Mouse (Mus musculus): ENCODE data around the gene Kndc1. TPM values are rescaled to one million over a fixed set of nuclear protein-coding genes. Genes with fewer than 3 reads are reported as not detected.

Kndc1 gene
- polyA plus RNA-seq, 1 experiment from 2014 or later: 25.6 TPM

- H3K9me3 ChIP-seq (ENCODE audit: control insufficient read depth, low read length): no peaks in the 10 kb centered on the region
- peaks cover 4% of the 10 kb centered on the region; the same call in 1 of the 2 replicates for H3K4me1 ChIP-seq (replicated peaks; ENCODE audit: control insufficient read depth, insufficient read depth, low read length)
- H3K36me3 ChIP-seq (replicated peaks; ENCODE audit: control insufficient read depth, insufficient read depth): no peaks in the 10 kb centered on the region
- H3K27me3 ChIP-seq (ENCODE audit: control insufficient read depth, insufficient read depth, low read length): peaks cover 21% of the 10 kb centered on the region; the same call in 1 of the 2 replicates
- no peak overlapping the region for H3K9ac ChIP-seq
- H3K4me3 ChIP-seq (replicated peaks; ENCODE audit: low read length): no peak overlapping the region
- DNase-seq (ENCODE audit: low spot score) (no peak), ATAC-seq (ENCODE audit: low FRiP score) (no peak)
- no peak overlapping the region for H3K27ac ChIP-seq
- 83% methylated on average over 4 of the region's 4 CpGs for WGBS
- no peak overlapping the region for H3K4me2 ChIP-seq (replicated peaks)
These were observed 61.0 kb downstream of the Kndc1 start for GRCm38 (mm10) chr7:139955505-139955904.

- Histone ChIP-seq H3K36me3 (replicated peaks; ENCODE audit: control insufficient read depth, insufficient read depth) (no peaks in the 10 kb centered on the region), H3K4me1 (replicated peaks; ENCODE audit: control insufficient read depth, insufficient read depth, low read length) (peaks cover 3% of the 10 kb centered on the region; the same call in 1 of the 2 replicates), H3K9ac (no peak overlapping the region), H3K4me3 (replicated peaks; ENCODE audit: low read length) (no peak overlapping the region), H3K27me3 (ENCODE audit: control insufficient read depth, insufficient read depth, low read length) (peaks cover 12% of the 10 kb centered on the region; the same call in 1 of the 2 replicates), H3K27ac (no peak overlapping the region), H3K9me3 (ENCODE audit: control insufficient read depth, low read length) (no peaks in the 10 kb centered on the region), H3K4me2 (replicated peaks) (no peak overlapping the region)
- no peak for DNase-seq (ENCODE audit: low spot score)
- whole genome bisulfite sequencing: 80% methylated on average over 3 of the region's 3 CpGs
- no peak for ATAC-seq (ENCODE audit: low FRiP score)
These were observed 62.2 kb downstream of the Kndc1 start for GRCm38 (mm10) chr7:139956658-139957057.

- 67% methylated on average over 11 of the region's 11 CpGs for WGBS
- no peaks in the 10 kb centered on the region for H3K9me3 ChIP-seq (ENCODE audit: control insufficient read depth, low read length)
- H3K9ac ChIP-seq: no peak overlapping the region
These were observed 62.9 kb downstream of the Kndc1 start for GRCm38 (mm10) chr7:139957437-139957836.

GRCm38 (mm10) chr7:139957958-139958357 lies 63.5 kb downstream of the Kndc1 start:
- H3K27me3 ChIP-seq (ENCODE audit: control insufficient read depth, insufficient read depth, low read length): 0 out of 2 replicates have a peak, but pooled peaks cover 6% of the 10 kb centered on the region
- H3K36me3 ChIP-seq (replicated peaks; ENCODE audit: control insufficient read depth, insufficient read depth): no peaks in the 10 kb centered on the region
- no peak overlapping the region for H3K4me3 ChIP-seq (replicated peaks; ENCODE audit: low read length)
- no peak overlapping the region for H3K27ac ChIP-seq
- ATAC-seq (ENCODE audit: low FRiP score) (peak; percentile 49), DNase-seq (ENCODE audit: low spot score) (no peak)
- no peaks in the 10 kb centered on the region for H3K9me3 ChIP-seq (ENCODE audit: control insufficient read depth, low read length)
- WGBS: 29% methylated on average over 11 of the region's 11 CpGs
- peaks cover 3% of the 10 kb centered on the region; the same call in 1 of the 2 replicates for H3K4me1 ChIP-seq (replicated peaks; ENCODE audit: control insufficient read depth, insufficient read depth, low read length)
- H3K9ac ChIP-seq: no peak overlapping the region; the same call in 1 of the 2 replicates
- no peak overlapping the region for H3K4me2 ChIP-seq (replicated peaks)

More at GRCm38 (mm10) chr7:139957437-139957836, 62.9 kb downstream of the Kndc1 start:
- Histone ChIP-seq H3K36me3 (replicated peaks; ENCODE audit: control insufficient read depth, insufficient read depth) (no peaks in the 10 kb centered on the region), H3K27ac (no peak overlapping the region), H3K4me1 (replicated peaks; ENCODE audit: control insufficient read depth, insufficient read depth, low read length) (peaks cover 3% of the 10 kb centered on the region; the same call in 1 of the 2 replicates), H3K4me3 (replicated peaks; ENCODE audit: low read length) (no peak overlapping the region), H3K4me2 (replicated peaks) (no peak overlapping the region), H3K27me3 (ENCODE audit: control insufficient read depth, insufficient read depth, low read length) (0 out of 2 replicates have a peak, but pooled peaks cover 6% of the 10 kb centered on the region)
- ATAC-seq (ENCODE audit: low FRiP score): no peak
- DNase-seq (ENCODE audit: low spot score): no peak

GRCm38 (mm10) chr7:139961141-139961540 lies 66.6 kb downstream of the Kndc1 start:
- H3K36me3 ChIP-seq (replicated peaks; ENCODE audit: control insufficient read depth, insufficient read depth): no peaks in the 10 kb centered on the region
- DNase-seq (ENCODE audit: low spot score): no peak
- WGBS: 89% methylated on average over 10 of the region's 10 CpGs
- H3K9ac ChIP-seq: no peak overlapping the region
- no peak overlapping the region for H3K27ac ChIP-seq
- ATAC-seq (ENCODE audit: low FRiP score): no peak
- H3K9me3 ChIP-seq (ENCODE audit: control insufficient read depth, low read length): no peaks in the 10 kb centered on the region
- no peak overlapping the region for H3K4me3 ChIP-seq (replicated peaks; ENCODE audit: low read length)
- no peak overlapping the region for H3K4me2 ChIP-seq (replicated peaks)
- peaks cover 3% of the 10 kb centered on the region; the same call in 1 of the 2 replicates for H3K4me1 ChIP-seq (replicated peaks; ENCODE audit: control insufficient read depth, insufficient read depth, low read length)
- H3K27me3 ChIP-seq (ENCODE audit: control insufficient read depth, insufficient read depth, low read length): no peaks in the 10 kb centered on the region

GRCm38 (mm10) chr7:139963814-139964213 lies 69.3 kb downstream of the Kndc1 start:
- WGBS: 56% methylated on average over 4 of the region's 4 CpGs

GRCm38 (mm10) chr7:139967175-139967574 lies 72.7 kb downstream of the Kndc1 start:
- H3K9ac ChIP-seq: no peak overlapping the region
- no peak overlapping the region for H3K4me3 ChIP-seq (replicated peaks; ENCODE audit: low read length)
- no peaks in the 10 kb centered on the region for H3K4me1 ChIP-seq (replicated peaks; ENCODE audit: control insufficient read depth, insufficient read depth, low read length)
- no peaks in the 10 kb centered on the region for H3K27me3 ChIP-seq (ENCODE audit: control insufficient read depth, insufficient read depth, low read length)
- 13% methylated on average over 4 of the region's 4 CpGs for WGBS
- ATAC-seq (ENCODE audit: low FRiP score) (no peak), DNase-seq (ENCODE audit: low spot score) (no peak)
- H3K9me3 ChIP-seq (ENCODE audit: control insufficient read depth, low read length): no peaks in the 10 kb centered on the region
- no peak overlapping the region for H3K4me2 ChIP-seq (replicated peaks)
- no peak overlapping the region for H3K27ac ChIP-seq
- H3K36me3 ChIP-seq (replicated peaks; ENCODE audit: control insufficient read depth, insufficient read depth): no peaks in the 10 kb centered on the region

More at GRCm38 (mm10) chr7:139963814-139964213, 69.3 kb downstream of the Kndc1 start:
- no peaks in the 10 kb centered on the region for H3K4me1 ChIP-seq (replicated peaks; ENCODE audit: control insufficient read depth, insufficient read depth, low read length)
- DNase-seq (ENCODE audit: low spot score): no peak
- H3K9ac ChIP-seq: no peak overlapping the region
- no peak for ATAC-seq (ENCODE audit: low FRiP score)
- H3K27ac ChIP-seq: no peak overlapping the region
- H3K4me3 ChIP-seq (replicated peaks; ENCODE audit: low read length): no peak overlapping the region
- no peaks in the 10 kb centered on the region for H3K27me3 ChIP-seq (ENCODE audit: control insufficient read depth, insufficient read depth, low read length)
- no peaks in the 10 kb centered on the region for H3K9me3 ChIP-seq (ENCODE audit: control insufficient read depth, low read length)
- H3K4me2 ChIP-seq (replicated peaks): no peak overlapping the region
- H3K36me3 ChIP-seq (replicated peaks; ENCODE audit: control insufficient read depth, insufficient read depth): no peaks in the 10 kb centered on the region

GRCm38 (mm10) chr7:139968428-139968827 lies 73.9 kb downstream of the Kndc1 start:
- no peaks in the 10 kb centered on the region for H3K9me3 ChIP-seq (ENCODE audit: control insufficient read depth, low read length)
- H3K4me3 ChIP-seq (replicated peaks; ENCODE audit: low read length): no peak overlapping the region
- H3K4me2 ChIP-seq (replicated peaks): no peak overlapping the region
- no peak for ATAC-seq (ENCODE audit: low FRiP score)
- H3K9ac ChIP-seq: no peak overlapping the region
- no peaks in the 10 kb centered on the region for H3K27me3 ChIP-seq (ENCODE audit: control insufficient read depth, insufficient read depth, low read length)
- DNase-seq (ENCODE audit: low spot score): no peak
- no peaks in the 10 kb centered on the region for H3K4me1 ChIP-seq (replicated peaks; ENCODE audit: control insufficient read depth, insufficient read depth, low read length)
- no peaks in the 10 kb centered on the region for H3K36me3 ChIP-seq (replicated peaks; ENCODE audit: control insufficient read depth, insufficient read depth)
- WGBS: 44% methylated on average over 5 of the region's 5 CpGs
- no peak overlapping the region for H3K27ac ChIP-seq

GRCm38 (mm10) chr7:139969348-139970130 lies 75.0 kb downstream of the Kndc1 start:
- Histone ChIP-seq H3K4me3 (replicated peaks; ENCODE audit: low read length) (no peak overlapping the region), H3K9me3 (ENCODE audit: control insufficient read depth, low read length) (no peaks in the 10 kb centered on the region), H3K4me1 (replicated peaks; ENCODE audit: control insufficient read depth, insufficient read depth, low read length) (no peaks in the 10 kb centered on the region), H3K4me2 (replicated peaks) (no peak overlapping the region), H3K27me3 (ENCODE audit: control insufficient read depth, insufficient read depth, low read length) (no peaks in the 10 kb centered on the region), H3K9ac (no peak overlapping the region), H3K27ac (no peak overlapping the region), H3K36me3 (replicated peaks; ENCODE audit: control insufficient read depth, insufficient read depth) (no peaks in the 10 kb centered on the region)
- DNase-seq (ENCODE audit: low spot score): peak; percentile 86
- WGBS: 35% methylated on average over 10 of the region's 10 CpGs
- ATAC-seq (ENCODE audit: low FRiP score): peak; percentile 64; the same call in 1 of the 2 replicates

All from hindbrain, embryonic 14.5 days (tissue).